Mouse (Mus musculus) heart, embryonic 13.5 days (tissue): ENCODE measurements around the gene Ethe1. TPM values are rescaled to one million over a fixed set of nuclear protein-coding genes. Genes with fewer than 3 reads are reported as not detected.

Experiments
- ATAC-seq: fragments of 200-750 bp; cut with Nextera tagmentation; 2 replicates; pipeline ENCODE4 v1.8.0; 2017; ENCODE audit warnings: moderate TSS enrichment; ENCODE audit not compliant: insufficient number of reproducible peaks, low FRiP score, low TSS enrichment; ENCODE audit errors: extremely low read depth
- H3K27ac ChIP-seq: fragments of 300-500 bp; sonication (generic); replicated peaks from 2 replicates; pipeline ENCODE4 v1.5.1; 2015; ENCODE audit warnings: moderate library complexity, mild to moderate bottlenecking, inconsistent platforms
- H3K27me3 ChIP-seq: fragments of 300-500 bp; sonication (generic); replicated peaks from 2 replicates; pipeline ENCODE4 v1.6.1; 2015; ENCODE audit warnings: mild to moderate bottlenecking, inconsistent platforms
- H3K36me3 ChIP-seq: fragments of 300-500 bp; sonication (generic); 2 replicates; pipeline ENCODE4 v1.6.1; 2015; ENCODE audit warnings: mild to moderate bottlenecking, inconsistent platforms
- H3K4me1 ChIP-seq: fragments of 300-500 bp; sonication (generic); 2 replicates; pipeline ENCODE4 v1.6.1; 2015; ENCODE audit warnings: inconsistent platforms
- H3K4me2 ChIP-seq: fragments of 300-500 bp; sonication (generic); 2 replicates; pipeline ENCODE4 v1.6.1; 2015; ENCODE audit warnings: inconsistent platforms, mild to moderate bottlenecking, moderate library complexity
- H3K4me3 ChIP-seq: fragments of 300-500 bp; sonication (generic); 2 replicates; pipeline ENCODE4 v1.5.1; 2015; ENCODE audit warnings: moderate library complexity, mild to moderate bottlenecking, inconsistent platforms
- H3K9ac ChIP-seq: fragments of 300-500 bp; sonication (generic); 2 replicates; pipeline ENCODE4 v1.6.1; 2015; ENCODE audit warnings: inconsistent platforms, mild to moderate bottlenecking, moderate library complexity
- H3K9me3 ChIP-seq: fragments of 300-500 bp; sonication (generic); 2 replicates; pipeline ENCODE4 v1.6.1; 2016; ENCODE audit warnings: inconsistent platforms
- WGBS: fragments of 180-500 bp; shearing (Covaris S2); methylation state at CpG from one replicate; pipeline ENCODE4 v1.1.7; 2015; ENCODE audit warnings: mixed read lengths; 5-methylcytosine and 5-hydroxymethylcytosine counted together
- polyA plus RNA-seq: library from polyadenylated mRNA; unstranded; fragments of >200 nt; fragmentation: Nextera tagmentation; extraction: Ambion mirVana; gene quantifications from 2 replicates; pipeline ENCODE4 v1.2.1, GENCODE M21; 2015

Ethe1 gene
- 19.3 and 23.9 TPM in 2 replicates for polyA plus RNA-seq

DNA sequence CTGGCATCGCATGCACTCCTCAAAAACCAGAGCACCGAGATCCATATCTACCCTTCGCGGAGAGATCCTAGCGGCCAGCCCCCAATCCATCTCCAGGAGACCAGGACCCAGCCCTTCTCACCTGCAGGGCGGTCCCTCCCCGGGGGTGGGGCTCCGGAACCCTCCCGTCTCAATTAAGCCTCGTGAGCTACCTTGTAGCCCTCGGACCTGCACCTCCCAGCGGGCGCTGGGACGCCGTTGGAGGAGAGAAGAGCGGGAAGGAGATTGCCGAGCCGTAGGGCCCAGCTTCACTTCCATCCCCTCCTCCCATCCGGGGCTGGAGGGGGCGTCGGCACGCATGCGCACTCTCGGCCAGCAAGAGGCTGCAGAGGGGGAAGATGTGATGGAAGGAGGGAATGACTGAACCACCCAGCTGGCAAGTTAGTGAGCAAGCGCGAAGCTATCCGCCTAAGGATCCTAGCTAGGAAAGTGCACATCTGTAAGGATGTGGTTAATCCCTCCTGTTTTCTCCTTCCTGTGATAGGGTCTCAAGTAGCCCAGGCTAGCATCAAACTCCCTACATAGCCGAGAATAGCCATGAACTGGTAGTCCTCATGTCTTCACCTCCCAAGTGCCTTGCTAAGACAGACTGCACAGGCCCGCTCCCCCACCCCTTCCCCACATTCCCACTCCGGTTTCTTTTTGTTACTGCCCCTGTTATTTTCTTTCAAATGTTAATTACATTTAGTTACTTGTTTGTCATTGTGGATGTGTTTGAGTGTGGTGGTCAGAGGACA, at the start of gene Ethe1, which contains the start of gene Zfp575:
Gene Ethe1 (plus strand): TSS at position 214 of the 776 bp plus-strand sequence.
Gene Zfp575 (minus strand): TSS at position 312 of the 776 bp plus-strand sequence.
- no peak for ATAC-seq
- H3K27ac ChIP-seq, result no peak within 1 kb of the TSS
- H3K36me3 ChIP-seq, result no peaks in the 10 kb centered on the region
- WGBS, result 6% methylated on average over 30 of the region's 30 CpGs
- peaks cover 43% of the 10 kb centered on the region for H3K27me3 ChIP-seq
- H3K4me3 ChIP-seq, result peak within 1 kb of the TSS; percentile 54
- H3K9me3 ChIP-seq, result no peaks in the 10 kb centered on the region
- H3K9ac ChIP-seq, result peak within 1 kb of the TSS; percentile 76
- H3K4me1 ChIP-seq, result peaks cover 11% of the 10 kb centered on the region
- H3K4me2 ChIP-seq, result peak within 1 kb of the TSS; percentile 74

DNA sequence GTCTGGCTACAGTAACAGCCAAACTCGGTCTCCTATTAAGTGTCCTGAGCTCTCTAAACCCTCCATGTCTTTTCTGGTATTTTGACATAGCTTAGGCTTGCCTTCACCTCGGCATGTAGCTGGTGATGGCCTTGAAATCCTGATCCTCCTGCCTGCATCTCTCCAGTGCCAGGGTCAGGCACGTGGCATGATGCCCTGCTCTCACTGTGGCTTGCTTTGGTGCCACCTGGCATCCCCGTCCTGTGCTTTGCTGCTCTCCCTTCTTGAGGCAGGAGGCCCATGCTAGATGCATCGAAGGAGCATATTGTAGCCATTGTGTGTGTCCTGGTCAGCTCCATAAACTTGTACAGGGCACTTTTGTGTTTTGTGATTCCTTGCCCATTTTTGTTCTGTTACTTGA, 49.8 kb upstream of the Ethe1 start:
- H3K4me3 ChIP-seq, result no peak overlapping the region
- no peak overlapping the region for H3K9ac ChIP-seq
- H3K36me3 ChIP-seq, result peaks cover 41% of the 10 kb centered on the region
- no peaks in the 10 kb centered on the region for H3K9me3 ChIP-seq
- no peak overlapping the region for H3K27ac ChIP-seq
- WGBS, result 80% methylated on average over 5 of the region's 5 CpGs
- H3K4me1 ChIP-seq, result peaks cover 12% of the 10 kb centered on the region; the same call in 1 of the 2 replicates
- peaks cover 14% of the 10 kb centered on the region for H3K27me3 ChIP-seq
- no peak for ATAC-seq
- H3K4me2 ChIP-seq, result no peak overlapping the region

DNA sequence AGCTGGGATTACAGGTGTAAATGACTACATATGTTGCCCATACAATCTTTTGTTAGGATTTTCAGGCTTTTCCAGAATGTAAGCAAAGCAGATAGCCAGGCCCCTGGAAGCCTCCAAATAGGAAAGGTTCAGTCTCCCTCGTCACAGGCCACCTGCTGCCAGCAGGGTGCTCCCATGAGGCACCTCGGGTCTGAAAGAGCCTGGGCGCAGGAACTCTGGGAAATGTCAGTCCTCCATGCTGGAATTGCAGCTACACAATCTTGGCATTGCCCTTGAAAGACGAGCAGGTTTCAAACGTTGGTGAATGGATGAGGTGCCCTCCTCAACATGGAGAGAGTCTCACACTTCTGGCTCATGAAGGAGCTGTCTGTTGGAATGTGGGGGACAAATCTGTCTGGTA, 49.2 kb upstream of the Ethe1 start:
- no peak for ATAC-seq
- Histone ChIP-seq H3K4me1 (peaks cover 12% of the 10 kb centered on the region; the same call in 1 of the 2 replicates), H3K36me3 (peaks cover 35% of the 10 kb centered on the region), H3K4me3 (no peak overlapping the region), H3K4me2 (no peak overlapping the region), H3K27me3 (peaks cover 11% of the 10 kb centered on the region), H3K27ac (no peak overlapping the region), H3K9me3 (no peaks in the 10 kb centered on the region), H3K9ac (no peak overlapping the region)
- 34% methylated on average over 5 of the region's 5 CpGs for WGBS

DNA sequence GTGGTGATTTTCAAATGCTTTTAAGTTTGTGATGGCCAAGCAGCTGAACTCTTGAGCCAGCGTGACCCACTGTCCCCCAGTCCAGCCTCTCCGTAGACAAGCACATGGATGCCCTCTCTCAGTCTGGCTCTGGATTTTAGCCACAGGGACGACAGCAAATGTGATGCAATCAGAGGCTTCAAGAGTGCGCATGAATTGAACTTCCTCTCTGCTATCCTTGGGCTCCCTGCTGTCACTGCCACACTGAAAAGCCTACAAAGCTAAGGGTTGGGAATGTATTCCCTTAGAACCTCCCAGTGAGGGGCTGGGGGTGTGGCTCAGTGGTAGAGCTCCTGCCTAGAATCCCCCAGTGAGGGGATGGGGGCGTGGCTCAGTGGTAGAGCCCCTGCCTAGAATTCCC, 48.6 kb upstream of the Ethe1 start:
- Histone ChIP-seq H3K4me3 (no peak overlapping the region), H3K27ac (no peak overlapping the region), H3K9me3 (no peaks in the 10 kb centered on the region), H3K9ac (no peak overlapping the region), H3K4me2 (no peak overlapping the region), H3K4me1 (peaks cover 9% of the 10 kb centered on the region; the same call in 1 of the 2 replicates), H3K27me3 (peaks cover 5% of the 10 kb centered on the region), H3K36me3 (peaks cover 30% of the 10 kb centered on the region)
- 75% methylated on average over 5 of the region's 5 CpGs for WGBS
- ATAC-seq, result no peak

DNA sequence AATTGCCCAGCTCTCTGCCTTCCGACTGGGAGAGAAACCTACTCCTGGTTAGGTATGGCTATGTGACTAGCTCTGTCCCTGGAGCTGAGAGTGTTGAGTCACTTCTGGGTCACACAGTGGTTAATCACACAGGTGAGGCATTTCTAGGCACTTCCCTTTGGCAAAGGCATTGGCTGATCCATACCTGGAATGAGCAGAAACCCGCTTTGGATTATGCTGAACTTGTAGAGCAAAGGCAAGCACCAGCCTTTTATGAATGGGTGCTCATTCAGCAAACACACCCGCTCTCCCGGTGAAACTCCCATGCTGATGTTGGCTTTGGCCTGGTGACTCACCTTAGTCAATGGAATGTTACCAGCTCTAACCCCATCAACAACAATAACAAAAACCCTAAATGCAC, 47.7 kb upstream of the Ethe1 start:
- peaks cover 20% of the 10 kb centered on the region for H3K36me3 ChIP-seq
- no peaks in the 10 kb centered on the region for H3K27me3 ChIP-seq
- no peak overlapping the region for H3K4me2 ChIP-seq
- H3K9me3 ChIP-seq, result no peaks in the 10 kb centered on the region
- no peak overlapping the region for H3K4me3 ChIP-seq
- no peak for ATAC-seq
- H3K9ac ChIP-seq, result no peak overlapping the region
- no peaks in the 10 kb centered on the region for H3K4me1 ChIP-seq
- 91% methylated on average over 4 of the region's 4 CpGs for WGBS
- no peak overlapping the region for H3K27ac ChIP-seq

DNA sequence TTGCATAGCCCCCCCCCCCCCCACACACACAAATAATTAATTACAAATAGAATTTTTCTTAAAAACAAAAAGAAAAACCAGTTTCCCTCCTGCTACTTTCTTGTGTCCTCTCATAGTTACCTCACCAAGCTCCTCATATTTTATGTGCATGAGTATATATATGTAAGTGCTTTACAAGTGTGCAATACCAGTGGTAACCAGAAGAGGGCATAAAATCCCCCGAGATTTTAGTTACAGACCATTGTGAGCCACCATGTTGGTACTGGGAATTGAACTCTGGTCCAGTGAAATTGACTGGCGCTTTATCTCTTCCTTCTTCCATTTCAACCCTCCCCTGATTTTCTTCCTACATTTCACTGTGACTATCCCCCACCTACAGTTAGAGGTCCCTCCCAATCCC, 42.8 kb upstream of the Ethe1 start:
- Histone ChIP-seq H3K27me3 (no peaks in the 10 kb centered on the region), H3K4me1 (peaks cover 15% of the 10 kb centered on the region), H3K4me2 (no peak overlapping the region), H3K9ac (no peak overlapping the region), H3K9me3 (no peaks in the 10 kb centered on the region), H3K4me3 (no peak overlapping the region), H3K27ac (no peak overlapping the region), H3K36me3 (peaks cover 15% of the 10 kb centered on the region)
- ATAC-seq, result no peak
- 84% methylated on average over 2 of the region's 2 CpGs for WGBS

DNA sequence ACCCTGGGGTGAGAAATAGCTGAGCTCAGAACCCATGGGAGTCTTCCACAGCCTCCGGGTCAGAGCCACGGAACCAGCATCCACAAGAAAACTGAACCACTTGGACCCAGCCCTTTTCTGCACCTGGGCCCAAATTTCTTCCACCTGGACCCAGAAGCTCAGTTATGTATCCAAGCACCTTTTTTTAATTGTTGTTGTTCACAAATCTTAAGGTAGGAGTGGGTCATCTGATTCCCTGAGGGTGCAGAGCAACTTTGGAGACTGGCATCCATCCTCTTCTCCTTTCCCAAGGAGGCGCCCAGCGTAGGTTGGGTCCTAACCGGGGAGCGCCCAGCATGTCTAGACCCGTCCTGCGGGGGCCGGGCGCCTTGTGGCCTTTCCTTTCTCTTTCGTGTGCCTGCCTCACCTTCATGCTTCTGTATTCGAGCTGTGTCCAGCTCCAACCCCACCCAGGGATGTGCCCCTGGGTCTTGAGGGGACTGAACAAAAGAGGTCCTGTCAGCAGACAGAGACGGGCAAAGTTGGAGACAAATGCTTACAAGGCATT, 41.2 kb upstream of the Ethe1 start, which contains the start of the genes Pinlyp and Xrcc1:
Gene Pinlyp (minus strand): TSS at position 51 of the 547 bp plus-strand sequence.
Gene Xrcc1 (plus strand): TSS at position 222 of the 547 bp plus-strand sequence.
- Histone ChIP-seq H3K36me3 (peaks cover 32% of the 10 kb centered on the region), H3K9me3 (no peaks in the 10 kb centered on the region), H3K9ac (peak within 1 kb of the TSS; percentile 89), H3K4me3 (peak within 1 kb of the TSS; percentile 73), H3K4me1 (peaks cover 15% of the 10 kb centered on the region), H3K4me2 (peak within 1 kb of the TSS; percentile 79), H3K27ac (peak within 1 kb of the TSS; percentile 80), H3K27me3 (no peaks in the 10 kb centered on the region)
- ATAC-seq, result no peak
- 26% methylated on average over 13 of the region's 13 CpGs for WGBS

DNA sequence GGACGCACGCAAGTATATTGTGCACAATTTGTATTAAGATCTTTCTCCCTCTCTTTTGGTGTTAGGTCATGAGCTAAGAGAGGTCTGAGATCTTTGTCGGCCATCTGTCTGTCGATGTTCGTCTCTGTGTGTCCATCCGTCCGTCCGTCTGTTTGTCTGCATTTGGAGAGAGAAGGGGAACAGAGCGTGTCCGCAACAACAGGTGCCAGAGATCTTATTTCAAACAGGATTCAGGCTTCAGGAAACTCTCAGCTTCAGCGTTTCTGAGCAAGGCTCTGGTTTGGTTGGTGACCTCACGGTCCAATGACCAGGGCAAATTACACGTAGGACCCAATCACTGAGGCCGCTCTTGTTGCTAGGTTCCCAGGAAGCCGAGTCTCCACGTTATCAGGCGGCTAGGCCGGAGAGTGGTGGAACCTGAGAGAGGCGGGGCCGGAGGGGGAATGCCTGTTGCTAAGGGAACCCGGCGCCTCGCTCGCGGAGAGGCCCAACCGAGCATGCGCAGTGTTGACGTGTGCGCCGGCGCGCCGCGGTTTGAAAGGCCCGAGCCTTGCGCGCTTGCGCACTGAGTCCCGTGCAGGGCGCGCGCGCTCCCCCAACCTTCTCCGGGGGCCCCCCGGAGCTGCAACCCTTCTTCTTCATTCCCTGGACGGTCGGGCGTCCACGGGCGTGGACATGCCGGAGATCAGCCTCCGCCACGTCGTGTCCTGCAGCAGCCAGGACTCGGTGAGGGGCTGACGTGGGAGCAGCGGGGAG, 40.5 kb upstream of the Ethe1 start:
- H3K4me1 ChIP-seq, result peaks cover 15% of the 10 kb centered on the region
- H3K27me3 ChIP-seq, result no peaks in the 10 kb centered on the region
- H3K36me3 ChIP-seq, result peaks cover 38% of the 10 kb centered on the region
- H3K4me2 ChIP-seq, result peak overlapping the region; percentile 79
- H3K27ac ChIP-seq, result peak overlapping the region; percentile 80
- peak overlapping the region; percentile 73 for H3K4me3 ChIP-seq
- peak; percentile 97 for ATAC-seq
- peak overlapping the region; percentile 89 for H3K9ac ChIP-seq
- under 1% methylated on average over 57 of the region's 57 CpGs for WGBS
- H3K9me3 ChIP-seq, result no peaks in the 10 kb centered on the region

DNA sequence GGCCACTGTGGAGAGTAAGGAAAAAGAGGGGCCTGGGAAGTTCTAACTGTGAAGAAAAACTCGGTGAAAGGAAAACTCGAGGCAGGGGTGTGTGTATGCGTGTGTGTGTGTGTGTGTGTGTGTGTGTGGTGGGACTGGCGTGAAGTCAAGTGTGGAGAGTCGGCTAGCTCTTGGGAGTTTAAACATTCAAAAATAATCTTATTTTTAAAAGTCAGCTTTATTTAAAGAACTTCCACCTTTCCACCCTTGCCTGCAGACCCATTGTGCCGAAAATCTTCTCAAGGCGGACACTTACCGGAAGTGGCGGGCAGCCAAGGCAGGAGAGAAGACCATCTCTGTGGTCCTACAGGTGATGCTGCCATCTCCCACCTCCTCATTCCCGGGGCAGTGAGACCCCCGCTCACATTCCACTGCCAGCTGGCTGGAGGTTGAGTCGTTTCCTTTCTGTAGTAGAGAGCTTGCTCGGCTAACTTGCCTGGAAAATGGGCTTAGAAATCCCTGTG, 39.8 kb upstream of the Ethe1 start:
- Histone ChIP-seq H3K9ac (peak overlapping the region; percentile 89), H3K4me1 (peaks cover 15% of the 10 kb centered on the region), H3K9me3 (no peaks in the 10 kb centered on the region), H3K27ac (peak overlapping the region; percentile 58; the same call in 1 of the 2 replicates), H3K36me3 (peaks cover 46% of the 10 kb centered on the region), H3K4me2 (peak overlapping the region; percentile 79), H3K27me3 (no peaks in the 10 kb centered on the region), H3K4me3 (peak overlapping the region; percentile 73)
- 25% methylated on average over 13 of the region's 13 CpGs for WGBS
- no peak for ATAC-seq

DNA sequence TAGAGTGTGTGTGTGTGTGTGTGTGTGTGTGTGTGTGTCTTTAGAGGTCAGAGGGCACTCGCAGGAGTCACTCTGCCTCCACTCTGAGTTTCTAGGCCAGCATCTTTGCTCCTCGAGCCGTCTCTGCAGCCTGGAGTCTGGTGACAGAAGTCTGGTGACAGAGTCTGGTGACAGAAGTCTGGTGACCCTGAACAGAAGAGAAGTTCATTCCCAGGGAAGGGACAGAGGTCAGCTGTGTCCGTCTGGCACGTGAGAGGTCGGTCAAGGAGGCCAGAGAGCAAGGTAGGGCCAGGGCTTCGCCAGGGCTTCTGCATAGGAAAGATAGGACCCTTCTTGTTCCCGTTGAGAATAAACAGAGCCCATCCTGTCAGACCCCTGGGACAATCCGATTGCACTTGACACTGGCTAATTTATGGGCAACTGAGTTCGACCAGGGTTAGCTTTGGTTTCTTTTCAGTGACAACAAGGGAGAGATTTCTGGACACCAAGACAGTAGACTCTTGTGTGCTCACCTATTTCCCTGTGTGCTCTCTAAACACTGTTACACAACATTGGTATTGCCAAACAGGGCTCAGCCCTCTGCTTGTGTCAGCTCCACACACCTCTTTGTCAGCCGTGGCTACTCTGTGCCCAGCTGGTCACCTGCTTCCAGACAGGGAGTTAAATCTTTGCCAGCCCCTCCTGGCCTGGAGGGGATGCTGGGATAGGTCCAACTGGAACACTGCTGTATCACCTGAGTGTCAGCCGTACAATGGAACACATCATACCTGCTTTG, 35.2 kb upstream of the Ethe1 start:
- H3K4me3 ChIP-seq, result no peak overlapping the region
- no peaks in the 10 kb centered on the region for H3K27me3 ChIP-seq
- peaks cover 85% of the 10 kb centered on the region for H3K36me3 ChIP-seq
- no peak overlapping the region for H3K4me2 ChIP-seq
- no peaks in the 10 kb centered on the region for H3K9me3 ChIP-seq
- no peak overlapping the region for H3K27ac ChIP-seq
- ATAC-seq, result no peak
- WGBS, result 75% methylated on average over 12 of the region's 12 CpGs
- H3K4me1 ChIP-seq, result peaks cover 8% of the 10 kb centered on the region
- H3K9ac ChIP-seq, result no peak overlapping the region
